Mouse (Mus musculus) megakaryocyte, adult 5-6 weeks (primary cell): ENCODE measurements around the gene Cldn10. TPM values are rescaled to one million over a fixed set of nuclear protein-coding genes. Genes with fewer than 3 reads are reported as not detected.

ENCODE experiments used
- ATAC-seq: 2 replicates; pipeline ENCODE4 v1.8.0; 2016; ENCODE audit warnings: mild to moderate bottlenecking, inconsistent platforms; ENCODE audit not compliant: poor library complexity, severe bottlenecking
- total RNA-seq, 2 experiments: library from RNA; stranded (forward) in 1 of 2; stranded (reverse) in 1 of 2; fragments of 153-499, 151-499 nt in 1 of 2; fragments of 221-1000, 200-1000 nt in 1 of 2; gene quantifications; 2 replicates each; pipeline versions ENCODE4 v1.2.3 to v1.2.4; 2015 to 2017

Gene Cldn10
- total RNA-seq, 2 experiments from 2014 or later = 0.29 TPM; not detected in 1

GRCm38 (mm10) chr14:118858318-118858717 lies 70.6 kb downstream of the Cldn10 start:
- no peak for ATAC-seq

GRCm38 (mm10) chr14:118862253-118862652 lies 74.5 kb downstream of the Cldn10 start:
- ATAC-seq = no peak

DNA sequence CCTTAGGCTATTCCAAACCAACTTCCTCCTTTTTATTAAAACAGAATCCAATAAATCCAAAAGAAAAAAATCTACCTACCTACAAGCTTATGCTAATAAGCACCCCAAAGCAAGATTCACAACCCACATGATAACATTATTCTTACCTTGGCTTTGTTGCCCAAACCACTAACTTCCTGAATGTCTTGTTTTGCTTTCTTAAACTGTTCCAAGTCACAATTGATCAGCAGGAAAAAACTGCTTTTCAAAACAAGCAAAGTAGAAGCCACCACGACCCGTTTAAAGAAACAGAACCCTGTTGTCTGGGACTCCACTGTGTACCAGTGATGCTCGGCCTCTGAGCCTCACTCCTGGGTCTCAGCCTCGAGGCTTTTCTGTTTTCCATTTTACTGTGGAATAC lies 77.2 kb downstream of the Cldn10 start:
- ATAC-seq = no peak

DNA sequence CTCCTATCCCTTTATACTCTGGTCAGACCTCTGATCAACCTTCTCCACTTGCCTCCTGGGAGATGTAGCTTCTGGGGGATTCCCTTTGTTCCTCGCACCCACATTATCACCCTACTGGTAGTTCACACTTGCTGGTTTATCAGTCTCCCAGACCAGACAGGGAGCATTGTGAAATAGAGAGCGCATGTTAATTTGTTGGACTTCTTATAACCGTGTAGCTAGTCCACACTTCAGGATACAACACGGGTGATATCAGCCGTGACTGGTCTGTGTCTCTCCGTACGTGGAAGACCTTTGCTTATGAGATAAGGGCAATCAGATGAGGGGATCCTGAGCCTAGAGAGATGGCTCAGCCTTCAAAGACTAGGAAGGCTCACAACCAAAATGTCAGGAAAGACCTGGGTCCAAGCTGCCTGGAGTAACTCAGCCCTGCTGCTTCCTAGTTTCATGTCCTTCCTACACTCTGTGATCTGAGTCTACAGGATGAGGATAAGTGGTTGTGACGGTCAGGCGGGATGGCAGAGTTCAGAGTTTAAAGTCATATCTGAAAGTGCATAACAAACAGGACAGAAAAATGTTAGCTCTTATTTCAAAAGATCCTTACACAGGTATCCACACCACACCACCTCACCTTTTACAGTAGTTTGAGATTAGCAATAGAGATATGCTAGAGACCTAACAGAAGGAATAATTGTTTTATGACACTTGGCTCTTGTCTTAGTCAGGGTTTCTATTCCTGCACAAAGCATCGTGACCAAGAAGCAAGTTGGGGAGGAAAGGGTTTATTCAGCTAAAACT lies 78.5 kb downstream of the Cldn10 start:
- ATAC-seq = no peak

DNA sequence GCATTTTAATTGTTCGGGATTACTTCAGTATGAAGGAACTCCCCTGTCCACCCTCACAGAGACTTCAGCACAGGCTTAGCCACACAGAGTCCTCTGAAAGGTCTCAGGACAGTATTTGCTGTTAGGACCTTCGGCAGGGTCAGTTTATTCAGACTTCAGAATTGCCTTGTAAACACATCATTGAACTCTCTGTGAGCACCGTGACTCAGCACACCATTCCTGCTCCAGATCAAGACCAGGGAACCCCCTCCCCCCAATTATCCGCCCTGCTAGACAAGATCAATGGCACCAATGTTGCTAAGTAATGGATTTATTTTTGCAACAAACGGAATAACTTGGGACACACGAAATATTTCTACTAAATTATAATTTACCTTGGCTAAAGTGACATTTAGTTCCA lies 79.7 kb downstream of the Cldn10 start:
- no peak for ATAC-seq

- ATAC-seq = no peak
Observed at GRCm38 (mm10) chr14:118868102-118868724, 80.5 kb downstream of the Cldn10 start.

DNA sequence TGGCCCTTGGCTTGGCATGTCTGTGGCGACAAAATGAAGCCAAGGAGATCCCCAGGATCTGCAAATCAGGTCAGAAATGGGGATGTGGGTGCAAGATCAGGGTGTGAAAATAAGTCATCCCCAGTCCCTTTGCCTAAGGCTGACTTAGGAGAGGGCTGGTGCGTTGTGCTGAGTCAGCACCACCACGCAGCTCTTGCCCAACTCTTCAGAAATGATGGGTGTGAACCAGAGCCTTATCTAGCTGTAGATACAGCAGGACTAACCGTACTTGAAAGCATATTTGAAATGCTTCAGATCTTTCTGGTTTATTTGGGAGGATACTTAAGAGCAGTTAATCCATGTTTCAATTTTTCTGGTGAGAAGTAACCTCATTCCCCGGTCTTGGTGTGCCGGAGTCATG lies 82.0 kb downstream of the Cldn10 start:
- peak; percentile 64; the same call in 1 of the 2 replicates for ATAC-seq

DNA sequence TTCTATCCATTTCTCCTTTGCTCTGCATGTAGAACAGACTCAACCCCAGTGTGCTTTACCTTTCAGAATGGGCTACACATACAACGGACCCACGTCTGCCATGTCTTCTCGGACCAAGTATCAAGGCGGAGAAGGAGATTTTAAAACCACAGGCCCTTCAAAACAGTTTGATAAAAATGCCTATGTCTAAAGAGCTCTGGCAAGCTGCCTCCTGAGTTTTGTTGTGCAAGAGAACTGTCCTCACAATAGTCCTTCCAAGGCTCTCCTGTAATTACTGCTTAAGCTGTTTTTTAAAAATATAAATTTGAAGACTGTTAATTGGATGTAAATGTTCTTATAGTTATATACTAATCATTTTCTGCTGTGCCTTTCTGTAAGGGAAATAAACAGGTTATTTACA lies 86.4 kb downstream of the Cldn10 start:
- no peak for ATAC-seq

DNA sequence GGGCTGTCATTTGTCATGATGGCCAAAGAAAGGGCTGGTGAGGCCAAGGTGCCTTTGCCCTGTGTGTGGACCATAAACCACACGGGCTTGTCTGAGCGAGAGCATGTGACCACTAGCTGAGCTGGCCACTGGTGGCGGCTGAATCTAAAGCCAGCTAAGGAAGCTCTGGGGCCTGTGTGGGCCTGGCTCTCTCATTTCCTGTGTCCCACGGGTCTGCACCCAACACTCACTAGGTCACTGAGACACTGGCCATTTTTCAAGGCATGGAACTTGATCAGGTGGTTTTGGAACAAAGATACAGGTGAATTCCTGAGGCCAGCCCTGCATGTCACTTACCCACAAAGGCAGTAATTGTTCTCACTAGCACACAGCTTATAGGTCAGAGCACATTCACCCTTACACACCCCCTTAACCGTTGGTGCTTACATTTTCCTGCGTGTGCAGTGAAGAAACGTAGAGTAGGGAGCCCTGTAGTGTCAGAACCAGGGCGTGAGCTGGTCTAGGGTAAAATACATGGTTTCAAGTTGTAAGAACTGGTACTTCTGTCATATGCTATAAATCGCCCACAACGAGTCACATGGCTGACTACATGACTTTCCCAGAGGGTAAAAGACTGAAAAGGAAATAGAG lies 87.2 kb downstream of the Cldn10 start:
- ATAC-seq = no peak

DNA sequence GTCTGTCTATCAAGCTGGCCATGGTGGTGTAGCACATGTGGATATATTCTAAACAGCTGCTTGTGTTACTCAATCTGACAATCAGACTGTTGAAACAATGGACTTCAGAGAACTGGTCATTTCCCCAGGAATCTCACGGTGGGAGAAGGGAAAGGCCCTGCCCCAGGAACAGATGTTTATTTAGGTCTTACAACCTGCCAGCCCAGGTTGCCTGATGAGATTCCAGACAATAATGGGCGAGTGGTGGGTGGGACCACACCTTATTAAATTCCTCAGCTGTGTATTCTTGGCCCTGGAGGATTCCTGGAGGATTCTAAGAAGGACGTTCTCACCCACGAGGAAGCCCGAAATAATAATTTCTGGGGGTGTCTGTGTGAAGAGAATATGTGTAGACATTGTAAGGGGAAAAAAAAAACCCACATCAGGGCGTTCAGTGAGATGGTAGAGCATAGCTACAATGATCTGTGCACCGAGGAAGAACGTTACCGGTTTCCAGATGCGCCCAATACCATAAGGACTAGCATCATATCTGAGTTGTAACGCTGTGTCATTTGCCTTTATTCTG lies 90.7 kb downstream of the Cldn10 start:
- no peak for ATAC-seq

DNA sequence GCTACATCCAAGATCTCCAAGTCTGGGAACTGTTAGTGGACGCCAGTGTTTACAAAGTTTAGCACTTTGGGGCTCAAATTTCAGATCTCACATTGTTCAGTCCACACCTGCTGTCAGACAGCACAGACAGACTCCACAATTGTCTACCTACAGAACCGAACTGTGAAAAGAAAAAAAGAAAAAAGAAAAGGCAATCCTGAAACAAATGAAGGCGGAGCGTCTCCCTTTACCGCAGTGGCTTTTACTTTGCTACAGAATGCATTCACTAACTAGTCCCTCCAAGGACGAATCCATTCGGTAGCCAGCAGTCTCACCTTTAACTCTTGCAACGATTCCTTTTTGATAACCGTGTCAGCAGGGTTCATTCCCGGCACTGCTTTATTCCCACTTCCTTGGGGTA lies 93.0 kb downstream of the Cldn10 start:
- ATAC-seq = no peak

GRCm38 (mm10) chr14:118883344-118884249 lies 95.9 kb downstream of the Cldn10 start:
- ATAC-seq = no peak

DNA sequence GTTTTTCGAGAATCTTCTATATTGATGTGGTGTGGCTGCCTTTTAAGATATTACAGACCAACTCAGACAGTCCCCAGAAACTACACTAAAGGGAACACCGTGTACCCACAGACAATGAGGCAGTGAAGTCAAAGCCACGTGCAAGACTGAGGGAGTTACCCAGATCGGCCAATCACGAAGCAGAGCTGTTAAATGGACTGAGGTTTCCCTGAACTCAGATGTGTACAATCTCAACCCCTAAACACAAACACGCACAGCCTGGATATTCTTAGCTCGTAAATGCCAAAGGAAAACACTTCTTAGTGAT lies 96.5 kb downstream of the Cldn10 start:
- no peak for ATAC-seq

- no peak for ATAC-seq
Observed at GRCm38 (mm10) chr14:118890101-118890500, 102.4 kb downstream of the Cldn10 start.

DNA sequence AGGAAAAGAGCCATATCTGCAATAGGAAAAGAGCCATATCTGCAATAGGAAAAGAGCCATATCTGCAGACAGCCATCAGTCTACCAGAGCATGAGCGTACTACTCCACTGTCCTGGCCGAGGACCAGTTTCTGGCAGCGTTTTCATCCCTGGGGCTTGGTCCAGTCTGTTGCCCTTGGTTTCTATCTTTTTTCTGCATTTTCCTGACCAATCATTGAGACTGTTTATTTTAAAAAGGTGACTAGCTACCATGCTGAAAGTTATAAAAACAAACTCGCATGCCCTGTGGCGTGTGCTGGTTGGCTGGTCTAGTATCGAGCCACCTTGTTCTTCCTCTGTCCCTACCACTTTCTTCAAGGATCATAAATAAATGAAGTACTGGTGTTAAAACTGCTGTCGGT lies 107.5 kb downstream of the Cldn10 start:
- no peak for ATAC-seq

GRCm38 (mm10) chr14:118895655-118896054 lies 107.9 kb downstream of the Cldn10 start:
- ATAC-seq = no peak

DNA sequence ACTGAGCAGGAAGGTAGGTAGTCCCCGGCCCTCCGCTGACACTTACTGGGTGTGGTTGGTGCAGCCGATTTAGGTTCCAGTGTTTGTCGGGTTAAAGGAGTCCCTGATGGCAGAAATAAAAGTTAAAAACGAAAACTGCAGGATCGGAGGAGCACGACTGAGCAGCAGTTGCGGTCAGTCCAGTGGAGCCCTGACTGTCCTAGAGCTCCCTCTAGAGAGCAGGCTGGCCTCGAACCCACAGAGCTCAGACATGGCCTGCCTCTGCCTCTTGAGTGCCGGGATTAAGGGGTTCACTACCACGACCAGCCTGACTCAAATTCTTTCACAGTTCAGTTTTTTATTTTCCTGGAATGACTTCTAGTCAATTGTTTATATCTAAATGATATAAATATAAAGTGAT lies 112.2 kb downstream of the Cldn10 start:
- ATAC-seq = no peak

DNA sequence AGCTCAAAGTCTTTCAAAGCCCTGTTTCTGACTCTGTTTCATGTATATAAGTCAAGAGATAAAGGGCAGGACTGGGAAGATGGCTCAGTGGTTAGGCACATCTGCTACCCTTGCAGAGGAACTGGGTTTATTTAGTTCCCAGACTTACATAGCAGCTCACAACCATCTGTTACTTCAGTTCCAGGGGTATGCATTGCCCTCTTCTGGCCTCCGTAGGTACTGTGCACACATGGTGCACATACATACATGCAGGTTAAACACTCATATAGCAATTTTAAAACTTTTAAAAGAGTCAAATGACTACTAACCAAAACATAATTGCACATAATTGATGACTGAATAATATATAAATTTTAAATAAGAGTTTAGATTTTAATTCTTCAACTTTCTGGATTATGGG lies 113.2 kb downstream of the Cldn10 start:
- ATAC-seq = no peak

DNA sequence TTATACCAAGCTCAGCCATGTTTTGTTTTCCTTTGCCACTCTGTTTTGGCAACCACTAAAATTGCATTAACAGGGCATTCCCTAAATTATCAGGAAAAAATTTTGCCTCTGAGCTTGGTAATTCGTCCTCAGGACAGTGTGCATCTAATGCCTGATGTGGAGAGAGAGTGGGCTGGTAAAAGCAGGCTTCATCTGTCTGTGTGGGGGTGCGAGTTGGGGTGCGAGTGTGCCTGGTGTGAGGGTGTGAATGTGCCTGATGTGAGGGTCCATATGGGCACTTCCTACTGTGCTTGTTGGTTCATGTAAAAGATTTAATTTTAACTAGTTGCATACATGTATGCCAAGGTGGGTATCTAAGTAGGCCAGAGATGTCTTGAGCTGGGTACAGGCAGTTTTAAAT lies 115.7 kb downstream of the Cldn10 start:
- ATAC-seq = no peak

DNA sequence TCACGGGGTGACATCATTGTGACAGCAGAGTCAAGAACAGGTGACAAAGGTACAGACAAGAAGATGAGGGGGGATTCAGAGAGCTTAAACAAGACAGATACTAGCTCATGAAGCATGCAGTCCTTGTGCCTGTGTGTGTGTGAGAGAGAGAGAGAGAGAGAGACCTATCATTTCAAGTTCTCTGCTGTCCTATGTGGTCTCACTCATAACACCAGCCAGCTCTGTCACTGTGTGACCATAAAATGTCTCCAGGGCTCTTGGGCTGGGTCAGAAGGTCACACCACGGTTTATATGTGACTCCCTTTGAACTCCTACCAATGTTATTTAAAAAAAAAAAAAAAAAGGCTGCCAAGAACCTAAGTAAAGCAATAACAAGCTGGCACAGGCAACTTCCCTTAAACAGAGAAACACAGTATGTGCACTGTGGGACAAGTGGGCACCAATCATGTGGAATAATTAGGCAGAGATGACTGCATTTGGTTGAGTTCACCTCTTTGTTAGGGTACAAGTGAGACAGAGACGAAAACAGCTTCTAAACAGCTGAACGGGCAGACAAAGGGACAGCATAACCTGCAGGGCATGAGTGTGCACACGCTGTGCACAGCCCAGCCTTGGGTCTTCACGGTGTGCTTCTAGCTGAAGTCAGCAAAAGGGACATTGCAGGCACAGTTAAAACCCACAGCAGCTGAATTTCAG lies 116.3 kb downstream of the Cldn10 start:
- ATAC-seq = no peak
